Mouse (Mus musculus) frontal cortex, postnatal 14 days (tissue): ENCODE results near the gene Apobec1.
"Not testable (repeated sequence)": the region's sequence is repeated elsewhere in the genome, so short reads cannot be mapped to it uniquely, and the experiment has no call there.

Source experiments
- DNase-seq, 2 experiments: peaks; one replicate each; pipeline ENCODE4 v3.0.0; 2022; ENCODE audit warnings: low spot score in 2 of 2

Gene Apobec1

DNA sequence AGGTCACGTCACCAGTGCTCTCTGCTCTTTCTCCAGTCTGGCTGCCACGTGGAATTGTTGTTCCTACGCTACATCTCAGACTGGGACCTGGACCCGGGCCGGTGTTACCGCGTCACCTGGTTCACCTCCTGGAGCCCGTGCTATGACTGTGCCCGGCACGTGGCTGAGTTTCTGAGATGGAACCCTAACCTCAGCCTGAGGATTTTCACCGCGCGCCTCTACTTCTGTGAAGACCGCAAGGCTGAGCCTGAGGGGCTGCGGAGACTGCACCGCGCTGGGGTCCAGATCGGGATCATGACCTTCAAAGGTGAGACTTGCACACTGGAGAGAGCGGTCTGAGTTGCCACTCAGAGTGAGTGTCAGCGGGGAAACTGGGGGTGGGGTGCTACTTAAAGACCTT is 41.2 kb downstream of the Apobec1 start:
- DNase-seq = no peak

DNA sequence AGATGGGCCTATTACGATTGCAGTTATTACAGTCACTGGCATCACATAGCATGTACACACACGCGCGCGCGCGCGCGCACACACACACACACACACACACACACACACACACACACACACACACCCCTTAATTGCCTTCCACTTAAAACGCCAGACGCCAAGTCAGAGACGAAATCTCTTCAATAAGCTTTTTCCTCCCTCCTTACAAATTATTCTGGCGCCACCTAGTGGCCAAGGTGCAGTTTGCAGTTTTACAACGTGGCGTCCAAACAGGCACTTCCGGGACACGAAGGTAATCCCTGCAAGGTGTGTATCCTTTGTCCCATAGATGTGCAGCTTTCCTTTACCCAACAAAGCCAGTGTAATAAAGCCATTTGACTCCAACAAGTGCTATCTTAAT is 41.8 kb downstream of the Apobec1 start:
- DNase-seq = peak; percentile 51 to 59

GRCm38 (mm10) chr6:122556959-122557561 is 45.2 kb downstream of the Apobec1 start:
- peak in 1 of 2 experiments; percentile 69 for DNase-seq

GRCm38 (mm10) chr6:122555266-122555665 is 47.0 kb downstream of the Apobec1 start:
- DNase-seq = no peak

GRCm38 (mm10) chr6:122554102-122554501 is 48.1 kb downstream of the Apobec1 start:
- no peak for DNase-seq

GRCm38 (mm10) chr6:122553606-122554005 is 48.6 kb downstream of the Apobec1 start, which contains the start of gene Aicda:
Gene Aicda (plus strand): TSS chr6:122553801.
- no peak for DNase-seq

- DNase-seq = no peak
Observed at GRCm38 (mm10) chr6:122545948-122546347, 56.3 kb downstream of the Apobec1 start.

DNA sequence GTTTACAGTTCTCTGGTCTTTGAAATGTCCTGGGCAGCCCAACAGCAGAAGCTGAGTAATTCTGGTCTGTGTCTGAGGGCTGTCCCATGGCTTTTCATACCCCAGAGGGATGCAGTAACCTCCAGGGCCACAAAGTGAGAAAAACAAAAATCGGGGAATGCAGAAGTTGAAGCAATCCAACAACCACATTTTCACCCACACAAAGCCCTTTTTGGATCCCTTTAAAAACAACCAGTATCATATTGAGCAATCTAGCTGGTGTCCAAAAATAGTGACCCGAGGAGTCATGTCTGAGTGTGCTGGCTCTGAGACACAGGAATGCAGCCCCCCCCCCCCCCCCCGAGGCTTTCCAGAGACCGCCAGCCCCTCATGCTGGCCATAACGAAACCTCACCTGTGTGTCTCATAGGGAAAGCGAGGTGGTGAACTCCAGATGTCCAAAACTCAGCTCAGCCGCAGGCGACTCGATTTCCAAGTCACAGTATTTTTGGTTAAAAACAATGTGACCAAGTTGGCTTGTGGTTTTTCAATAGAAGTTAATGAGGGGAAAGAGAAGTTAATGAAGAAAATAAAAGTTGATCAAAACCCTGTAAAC is 56.9 kb downstream of the Apobec1 start:
- no peak for DNase-seq

DNA sequence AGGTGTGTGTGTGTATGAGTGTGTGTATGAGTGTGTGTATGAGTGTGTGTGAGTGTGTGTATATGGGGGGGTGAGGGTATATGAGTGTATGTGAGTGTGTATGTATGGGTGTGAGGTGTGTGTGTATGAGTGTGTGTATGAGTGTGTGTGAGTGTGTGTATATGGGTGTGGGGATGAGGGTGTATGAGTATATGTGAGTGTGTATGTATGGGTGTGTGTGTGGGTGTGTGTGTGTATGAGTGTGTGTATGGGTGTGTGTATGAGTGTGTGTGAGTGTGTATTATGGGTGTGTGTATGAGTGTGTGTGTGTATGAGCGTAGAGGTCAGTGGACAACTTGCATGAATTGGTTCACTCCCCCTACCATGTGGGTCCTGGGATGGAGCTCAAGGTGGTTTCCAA is 57.6 kb downstream of the Apobec1 start:
- no peak for DNase-seq

- DNase-seq = no peak
Observed at GRCm38 (mm10) chr6:122543574-122543973, 58.7 kb downstream of the Apobec1 start.

- DNase-seq = not testable (repeated sequence)
Observed at GRCm38 (mm10) chr6:122542459-122542858, 59.8 kb downstream of the Apobec1 start.

DNA sequence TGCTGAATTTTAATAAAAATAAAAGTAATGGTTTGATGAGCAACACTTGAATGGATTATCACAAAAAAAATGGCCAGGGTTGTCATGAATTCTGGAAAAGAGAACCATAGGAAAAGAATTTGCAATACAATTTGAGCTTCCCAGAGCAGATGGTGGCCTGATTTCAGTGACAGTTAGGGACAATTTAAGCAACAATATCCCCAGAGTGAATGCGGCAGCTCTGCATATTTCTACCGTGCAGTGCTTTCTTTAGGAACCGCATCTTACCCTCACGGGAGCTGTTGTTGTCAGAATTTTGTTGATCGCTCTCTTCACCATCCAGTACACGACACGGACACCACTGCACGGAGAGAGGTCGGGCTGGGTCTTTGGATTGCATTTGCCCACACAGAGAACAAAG is 62.7 kb downstream of the Apobec1 start:
- DNase-seq = no peak

GRCm38 (mm10) chr6:122534032-122534431 is 68.2 kb downstream of the Apobec1 start:
- DNase-seq = no peak

DNA sequence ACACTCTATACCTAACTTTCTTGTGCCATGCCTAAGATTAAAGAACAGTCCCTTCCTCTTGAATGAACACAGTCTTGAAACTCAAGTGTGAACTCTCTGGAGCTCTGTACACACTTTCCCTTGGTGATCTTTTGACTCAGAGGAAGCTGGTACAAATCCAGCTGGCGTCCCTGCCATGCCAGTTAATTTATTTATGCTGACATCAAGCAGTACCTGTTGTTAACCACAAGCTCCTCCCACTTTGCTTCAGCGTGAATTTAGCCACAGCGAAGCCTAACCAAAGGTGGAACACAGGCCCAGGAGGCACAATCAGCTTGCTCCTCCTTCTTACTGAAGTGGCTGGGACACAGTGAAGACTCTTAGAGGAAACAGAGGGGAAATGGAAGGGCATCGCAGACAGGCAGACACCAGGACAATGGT is 69.4 kb downstream of the Apobec1 start:
- no peak for DNase-seq

- DNase-seq = no peak
Observed at GRCm38 (mm10) chr6:122531466-122532174, 70.6 kb downstream of the Apobec1 start.

DNA sequence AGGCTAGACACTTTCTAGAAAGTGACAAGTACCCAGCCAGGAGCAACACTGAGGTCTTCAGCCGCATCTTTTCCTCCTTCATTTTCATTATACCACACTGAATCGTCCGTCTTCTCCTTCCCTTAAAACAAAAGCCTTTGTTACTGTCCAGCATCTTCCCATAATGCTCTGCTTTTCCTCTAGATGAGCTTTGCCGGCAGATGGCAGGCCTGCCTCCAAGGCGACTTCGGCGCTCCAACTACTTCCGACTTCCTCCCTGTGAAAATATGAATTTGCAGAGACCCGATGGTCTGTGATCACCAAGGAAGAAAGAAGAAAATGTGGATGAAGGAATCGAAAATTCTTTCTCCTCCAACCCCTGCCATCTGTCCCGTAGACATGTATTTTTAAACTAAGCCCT is 74.1 kb downstream of the Apobec1 start:
- DNase-seq = no peak
